Mouse (Mus musculus) adrenal gland, postnatal 36 days (tissue): Measurements from ENCODE around the gene Ppp3cb. TPM values are rescaled to one million over a fixed set of nuclear protein-coding genes. Genes with fewer than 3 reads are reported as not detected.
"Not testable (repeated sequence)": the region's sequence is repeated elsewhere in the genome, so short reads cannot be mapped to it uniquely, and the experiment has no call there.

ENCODE experiments used
- DNase-seq, 2 experiments: peaks; one replicate each; pipeline ENCODE4 v3.0.0; 2021; ENCODE audit warnings: mixed read lengths in 1 of 2
- long read RNA-seq, 2 experiments: library from polyadenylated mRNA; stranded (forward); transcript quantifications; one replicate each; pipeline ENCODE4 v2.0.0; 2021; ENCODE audit warnings: borderline sequencing depth in 2 of 2
- total RNA-seq, 2 experiments: library from RNA; stranded (reverse); gene quantifications; 2 replicates each; pipeline ENCODE4 v1.2.3; 2021

Ppp3cb gene
- 10 to 100 TPM; 66.8 to 67.6 TPM for total RNA-seq
- long read RNA-seq, experiment 1, transcript Ppp3cb-206 (12 exons, 2,322 nt): major isoform, 8 of 24 reads
- long read RNA-seq, experiment 1, partial matches to known transcripts: 4 of 24 reads
- long read RNA-seq, experiment 1, other reads (novel, unspliced or antisense): 10 of 24 reads
- long read RNA-seq, experiment 2, partial matches to known transcripts: 1 of 5 reads
- long read RNA-seq, experiment 2, other reads (novel, unspliced or antisense): 2 of 5 reads

- DNase-seq: peak; percentile 86 to 88
Observed at GRCm38 (mm10) chr14:20546415-20546814, at the start of gene Ppp3cb. Gene Ppp3cb, minus strand, starts transcription at chr14:20546573.

DNA sequence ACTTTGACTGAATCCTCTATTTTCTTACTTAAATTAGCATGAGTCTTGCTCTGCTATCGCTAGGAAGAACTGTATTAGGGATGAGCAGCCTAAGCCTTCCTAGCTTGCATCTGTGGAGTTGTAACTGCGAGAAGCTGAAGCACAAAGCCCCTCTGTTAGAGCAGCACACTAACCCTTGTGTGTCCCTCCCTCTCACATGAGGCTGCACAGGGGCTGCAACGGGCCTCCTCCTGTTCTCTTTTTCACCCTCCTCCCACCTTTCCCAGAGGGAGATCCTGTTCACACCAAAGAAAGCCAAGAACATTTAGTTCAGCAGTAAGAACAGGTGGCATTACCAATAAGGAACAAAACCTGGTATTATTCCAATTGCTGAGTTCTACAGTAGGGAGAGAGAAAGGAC lies 49.4 kb upstream of the Ppp3cb start:
- no peak for DNase-seq

DNA sequence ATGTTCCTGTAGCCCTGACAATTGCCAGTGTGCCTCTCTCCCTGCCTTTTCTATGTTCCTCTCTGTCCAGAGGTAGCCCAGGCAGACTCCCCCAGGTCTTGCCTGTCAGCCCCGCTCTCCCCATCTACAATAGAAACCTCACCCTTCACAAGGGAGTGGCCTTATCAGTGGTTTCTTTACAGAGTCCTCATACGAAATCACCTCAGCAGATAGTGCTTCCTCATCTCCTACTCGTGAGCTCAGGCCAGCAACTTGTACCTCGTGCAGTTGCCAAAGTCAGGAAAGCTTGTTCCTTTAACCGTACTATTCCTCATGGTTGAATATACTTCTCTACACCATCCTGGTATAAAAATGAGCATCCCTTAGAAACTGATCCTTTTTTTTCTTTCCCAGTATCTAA lies 41.1 kb upstream of the Ppp3cb start:
- no peak for DNase-seq

- DNase-seq: peak in 1 of 2 experiments; percentile 6
Observed at GRCm38 (mm10) chr14:20578822-20579407, 32.5 kb upstream of the Ppp3cb start.

- peak; percentile 72 to 80 for DNase-seq
Observed at GRCm38 (mm10) chr14:20576179-20576578, 29.8 kb upstream of the Ppp3cb start.

DNA sequence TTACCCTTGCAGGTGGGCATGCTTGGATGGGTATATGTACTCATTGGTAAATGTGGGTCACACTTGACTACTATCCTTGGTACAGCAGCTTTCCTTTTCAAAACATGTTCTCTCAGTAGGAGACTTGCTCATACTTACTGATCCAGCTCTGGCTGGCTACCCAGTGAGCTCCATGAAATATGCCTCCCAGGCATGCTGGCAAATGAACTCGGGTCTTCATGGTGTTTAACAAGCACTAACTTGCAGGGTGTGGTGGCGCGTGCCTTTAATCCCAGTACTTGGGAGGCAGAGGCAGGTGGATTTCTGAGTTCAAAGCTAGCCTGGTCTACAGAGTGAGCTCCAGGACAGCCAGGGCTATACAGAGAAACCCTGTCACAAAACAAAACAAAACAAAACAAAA lies 26.8 kb upstream of the Ppp3cb start:
- not testable (repeated sequence) for DNase-seq

GRCm38 (mm10) chr14:20565256-20566021 lies 19.1 kb upstream of the Ppp3cb start:
- DNase-seq: no peak

- peak; percentile 4 to 24 for DNase-seq
Observed at GRCm38 (mm10) chr14:20564692-20565091, 18.3 kb upstream of the Ppp3cb start.

DNA sequence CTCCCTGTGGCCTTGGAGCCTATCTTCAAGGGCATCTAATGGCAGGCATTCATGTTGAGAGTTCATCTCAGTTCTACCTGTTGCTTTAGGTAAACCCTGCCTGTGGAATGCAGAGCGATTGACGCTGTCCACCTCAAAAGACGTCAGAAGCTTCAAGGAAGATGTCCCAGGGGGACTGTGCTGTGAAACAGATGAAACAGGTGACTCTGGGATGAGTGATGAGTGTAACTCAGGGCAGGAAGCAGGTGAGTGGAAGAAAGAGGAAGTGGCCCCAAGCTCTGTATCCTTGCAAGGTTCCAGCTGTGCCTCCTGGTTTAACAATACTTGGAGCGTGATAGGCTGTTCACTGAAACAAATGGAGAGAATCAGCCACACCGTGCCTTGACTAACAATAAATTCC lies 15.5 kb upstream of the Ppp3cb start:
- no peak for DNase-seq

DNA sequence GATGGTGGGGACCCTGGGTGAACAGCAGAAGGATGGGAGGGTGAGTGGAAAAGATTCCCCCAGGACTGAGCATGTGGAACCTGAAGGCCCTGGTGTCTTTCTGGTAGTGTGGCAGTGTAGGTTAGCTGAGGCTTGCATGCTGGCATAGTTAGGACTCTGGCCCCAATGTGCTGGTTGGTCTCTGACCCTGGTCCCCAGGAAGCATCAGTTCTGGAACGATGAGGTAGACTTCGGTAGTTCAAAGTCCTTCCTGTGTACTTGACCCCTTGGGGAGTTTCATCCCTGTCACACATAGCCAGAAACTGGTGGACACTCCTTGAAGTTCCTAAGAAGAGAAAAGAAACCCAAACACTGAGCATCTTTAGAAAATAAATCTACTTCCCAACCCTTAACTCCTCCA lies 3.8 kb upstream of the Ppp3cb start:
- DNase-seq: no peak

DNA sequence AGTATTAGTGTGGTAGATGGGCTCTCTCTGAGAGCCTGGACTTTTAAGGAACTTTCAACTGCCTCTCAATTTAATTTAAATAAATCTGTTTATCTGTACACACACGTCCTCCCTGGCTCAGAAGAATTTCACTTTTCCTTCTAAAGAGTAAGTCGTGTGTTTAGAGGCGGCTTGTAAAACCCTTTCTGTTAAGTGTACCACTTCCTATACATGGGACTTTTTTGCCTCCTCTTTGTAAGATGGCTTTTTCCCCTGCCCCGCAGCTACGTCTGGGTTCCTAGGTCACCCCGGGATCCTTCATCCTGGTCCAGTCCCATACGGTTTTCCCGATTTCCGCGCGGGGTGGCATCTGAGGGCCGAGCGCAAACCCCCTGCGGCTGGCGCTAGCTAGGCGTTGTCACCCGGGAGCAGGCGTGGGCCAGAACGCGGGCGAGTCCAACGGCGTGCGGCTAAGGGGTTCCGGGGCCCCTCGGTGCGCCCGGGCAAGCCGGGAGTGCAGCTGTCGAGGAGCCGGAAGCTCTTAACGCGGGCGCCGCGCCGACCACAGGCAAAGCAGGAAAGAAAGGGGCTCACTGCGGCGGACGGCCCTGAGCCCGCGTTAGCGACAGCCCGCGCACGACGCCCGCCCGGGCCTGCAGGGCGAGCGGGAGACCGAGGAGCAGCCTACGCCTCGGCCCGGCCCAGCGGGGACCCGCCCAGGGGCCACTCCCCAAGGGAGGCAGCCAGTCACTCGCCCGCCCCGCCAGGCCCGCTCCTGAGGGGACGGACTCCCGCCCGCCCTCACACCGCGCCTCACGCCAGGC lies 643 bp downstream of the Ppp3cb start:
- DNase-seq: peak; percentile 97

DNA sequence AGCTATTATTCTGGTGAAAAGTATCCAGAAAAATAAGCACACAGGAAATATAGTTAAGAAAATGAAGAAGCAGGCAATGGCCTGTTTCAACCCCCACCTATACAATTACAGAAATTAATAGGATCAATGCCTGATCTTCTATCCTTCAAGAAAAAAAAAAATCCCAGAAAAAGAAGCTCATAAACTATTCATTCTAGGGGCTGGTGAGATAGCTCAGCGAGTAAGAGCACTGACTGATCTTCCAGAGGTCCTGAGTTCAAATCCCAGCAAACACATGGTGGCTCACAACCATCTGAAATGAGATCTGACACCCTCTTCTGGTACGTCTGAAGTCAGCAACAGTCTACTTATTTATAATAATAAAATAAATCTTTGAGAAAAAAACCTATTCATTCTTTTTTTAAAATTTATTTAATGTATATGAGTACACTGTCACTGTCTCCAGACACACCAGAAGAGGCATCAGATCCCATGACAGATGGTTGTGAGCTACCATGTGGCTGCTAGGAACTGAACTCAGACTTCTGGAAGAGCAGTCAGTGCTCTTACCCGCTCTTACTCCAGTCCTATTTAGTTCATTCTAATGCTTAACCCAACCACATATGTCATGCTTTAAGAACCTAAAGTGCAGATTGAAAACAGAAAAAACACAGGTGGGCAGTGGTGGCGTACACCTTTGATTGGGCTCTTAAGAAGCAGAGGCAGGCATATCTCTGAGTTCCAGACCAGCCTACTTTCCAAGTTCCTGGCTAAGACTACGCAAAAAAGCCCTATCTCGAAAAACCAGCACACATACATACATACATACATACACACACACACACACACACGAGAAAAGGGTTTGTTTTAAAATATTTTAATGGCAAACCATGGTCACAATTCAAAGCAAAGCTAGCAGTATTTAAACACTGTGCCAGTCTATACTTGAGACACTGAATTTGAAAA lies 1.6 kb downstream of the Ppp3cb start:
- DNase-seq: no peak

- no peak for DNase-seq
Observed at GRCm38 (mm10) chr14:20529643-20530042, 16.7 kb downstream of the Ppp3cb start.

GRCm38 (mm10) chr14:20520179-20520578 lies 26.2 kb downstream of the Ppp3cb start:
- DNase-seq: no peak

- peak; percentile 1 to 12 for DNase-seq
Observed at GRCm38 (mm10) chr14:20508424-20508823, 37.9 kb downstream of the Ppp3cb start.

GRCm38 (mm10) chr14:20502966-20503365 lies 43.4 kb downstream of the Ppp3cb start:
- DNase-seq: peak in 1 of 2 experiments; percentile 5

- no peak for DNase-seq
Observed at GRCm38 (mm10) chr14:20499982-20500381, 46.4 kb downstream of the Ppp3cb start.

DNA sequence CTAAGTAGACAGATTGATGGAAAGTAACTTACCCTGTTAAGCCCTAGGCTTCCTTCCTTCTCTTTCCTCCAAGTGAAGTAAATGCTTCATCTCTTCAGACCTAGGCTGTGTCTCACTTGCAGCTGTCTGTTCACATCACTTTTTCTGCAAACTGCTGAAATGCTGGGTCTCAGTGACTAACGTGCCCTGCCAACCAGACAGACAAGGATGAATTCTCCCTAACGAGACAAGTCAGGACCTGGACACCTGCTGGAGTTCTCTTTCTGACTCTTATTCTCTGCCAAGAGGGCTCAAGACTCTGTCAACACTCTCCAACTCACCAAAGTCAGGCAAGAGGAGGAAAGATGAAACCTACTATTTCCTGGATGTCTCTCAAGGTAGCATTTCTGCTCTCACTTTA lies 49.8 kb downstream of the Ppp3cb start, which contains the start of gene Mss51:
Gene Mss51, minus strand, starts transcription at position 299 of the 400 bp plus-strand sequence.
- no peak for DNase-seq

DNA sequence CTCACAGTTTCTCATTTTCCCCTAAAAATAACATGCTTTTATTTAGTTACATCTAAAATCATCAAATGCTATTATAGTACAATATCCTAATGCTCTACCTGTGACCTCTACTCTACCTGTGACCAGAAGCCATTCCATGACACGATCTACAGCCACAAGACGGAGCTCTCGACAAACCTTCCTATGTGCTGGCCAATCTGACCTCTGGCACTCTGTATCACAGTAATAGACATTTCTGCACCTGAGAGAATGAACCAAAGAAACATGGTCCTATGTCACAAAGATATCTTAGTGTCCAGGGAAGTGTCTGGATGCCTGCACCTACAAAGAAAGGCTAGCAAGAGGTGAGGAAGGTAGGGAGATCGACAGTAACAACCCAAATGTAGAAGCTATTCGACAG lies 60.3 kb downstream of the Ppp3cb start:
- DNase-seq: no peak

DNA sequence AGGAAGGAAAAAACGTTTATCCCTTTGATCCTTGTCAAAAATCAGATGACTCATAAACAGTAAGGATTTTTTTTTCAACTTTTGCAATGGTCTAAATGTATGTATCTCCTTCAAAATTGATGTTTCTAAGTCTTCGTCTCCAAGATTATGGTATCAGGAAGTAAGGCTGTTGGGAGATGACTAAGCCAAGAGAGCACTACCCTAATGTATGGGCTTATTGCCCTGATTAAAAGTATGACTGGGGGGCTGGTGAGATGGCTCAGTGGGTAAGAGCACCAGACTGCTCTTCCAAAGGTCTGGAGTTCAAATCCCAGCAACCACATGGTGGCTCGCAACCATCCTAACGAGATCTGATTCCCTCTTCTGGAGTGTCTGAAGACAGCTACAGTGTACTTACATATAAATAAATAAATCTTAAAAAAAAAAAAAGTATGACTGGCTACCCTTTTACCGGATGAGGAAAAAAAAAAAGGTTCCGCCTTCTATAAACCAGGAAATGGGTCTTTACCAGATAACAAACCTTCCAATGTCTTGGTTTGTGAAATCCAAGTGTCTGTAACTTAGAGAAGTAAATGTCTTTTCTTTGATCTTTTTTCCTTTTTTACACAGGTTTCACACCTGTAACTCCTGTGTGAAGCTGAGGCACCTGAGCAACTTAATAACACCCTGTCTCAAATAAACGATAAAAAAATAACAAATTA lies 64.2 kb downstream of the Ppp3cb start:
- DNase-seq: no peak

- peak; percentile 28 to 31 for DNase-seq
Observed at GRCm38 (mm10) chr14:20481211-20481610, 65.2 kb downstream of the Ppp3cb start.
